In the genomic region with DNA sequence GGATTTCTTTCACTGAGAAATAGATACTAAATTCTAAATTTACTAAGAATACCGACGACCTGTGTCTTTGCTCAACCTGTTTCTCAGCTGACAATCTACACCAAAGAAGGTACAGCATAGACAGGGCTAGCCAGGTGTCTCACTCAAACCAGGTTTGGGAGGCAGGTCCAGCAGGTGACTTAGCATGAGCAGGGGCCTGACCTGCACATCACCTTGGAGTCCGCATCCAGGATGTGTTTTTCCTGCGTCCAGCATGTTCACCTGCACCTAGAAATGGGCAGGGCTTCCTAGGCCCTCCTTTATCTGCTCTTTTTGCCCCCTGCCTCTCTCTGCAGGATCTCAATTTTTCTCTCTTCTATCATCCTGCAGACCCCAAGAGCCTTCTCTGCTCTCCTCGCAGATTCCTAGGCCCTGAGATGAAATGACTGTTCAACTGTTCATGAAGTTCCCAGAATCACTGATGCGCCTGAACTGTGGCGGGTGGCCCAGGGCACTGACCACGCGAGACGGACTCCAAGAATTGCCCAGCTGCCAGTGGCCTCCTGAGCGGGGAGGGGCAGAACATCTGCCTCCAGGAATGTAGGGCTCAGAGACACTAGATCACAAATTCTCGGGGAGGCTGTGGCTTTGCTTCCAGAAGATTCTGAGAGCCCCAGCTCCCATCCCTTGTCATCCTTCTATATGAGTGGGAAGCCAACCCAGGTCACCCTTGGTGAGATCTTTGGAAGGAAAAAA, we compare ENCODE assay signal across 28 mouse cellular contexts. TPM values are rescaled to one million over a fixed set of nuclear protein-coding genes. Genes with fewer than 3 reads are reported as not detected.
"Had no signal": no experiment of that assay in that cellular context is flagged by ENCODE, and none has a peak within 500 bp of the region (broad histone marks: within the 10 kb centered on the region; RNA-seq: fewer than 3 reads in every experiment).

No protein-coding gene starts in this region.

- H3K4me1 ChIP-seq: limb, embryonic 10.5 days; limb, embryonic 13.5 days; midbrain, embryonic 15.5 days; neural tube, embryonic 12.5 days; neural tube, embryonic 15.5 days had no signal

- H3K27me3 ChIP-seq: limb, embryonic 13.5 days; midbrain, embryonic 12.5 days; midbrain, embryonic 15.5 days; neural tube, embryonic 12.5 days; neural tube, embryonic 15.5 days had no signal

- H3K36me3 ChIP-seq: limb, embryonic 10.5 days; limb, embryonic 13.5 days; midbrain, embryonic 12.5 days; midbrain, embryonic 15.5 days; neural tube, embryonic 12.5 days; neural tube, embryonic 15.5 days had no signal

- H3K4me3 ChIP-seq: layer of hippocampus, adult 2 months; limb, embryonic 10.5 days; limb, embryonic 13.5 days; midbrain, embryonic 12.5 days; midbrain, embryonic 15.5 days; neural tube, embryonic 12.5 days; neural tube, embryonic 15.5 days had no signal

- H3K27ac ChIP-seq: layer of hippocampus, adult 2 months; limb, embryonic 10.5 days; limb, embryonic 13.5 days; macrophage; midbrain, embryonic 12.5 days; midbrain, embryonic 15.5 days; neural tube, embryonic 12.5 days; neural tube, embryonic 15.5 days; stomach, postnatal 0 days had no signal

- H3K4me2 ChIP-seq: limb, embryonic 13.5 days; lung, embryonic 14.5 days; midbrain, embryonic 12.5 days; midbrain, embryonic 15.5 days; neural tube, embryonic 12.5 days; neural tube, embryonic 15.5 days had no signal

- ATAC-seq: intestine, postnatal 0 days; lung, postnatal 0 days; midbrain, embryonic 15.5 days had no signal

- H3K9ac ChIP-seq: limb, embryonic 13.5 days; lung, embryonic 14.5 days; midbrain, embryonic 12.5 days; midbrain, embryonic 15.5 days; neural tube, embryonic 12.5 days; neural tube, embryonic 15.5 days had no signal

- DNase-seq: kidney, postnatal 14 days; layer of hippocampus, adult 9-11 months; lung, embryonic 14.5 days; right cerebral cortex, adult 18-20 months; right cerebral cortex, postnatal 14 days; right cerebral cortex, postnatal 4 days; thymus, adult 18-20 months; thymus, postnatal 36 days had no signal

- H3K9me3 ChIP-seq: limb, embryonic 10.5 days; midbrain, embryonic 15.5 days; neural tube, embryonic 12.5 days; neural tube, embryonic 15.5 days had no signal

RNA-seq across cellular contexts. Expression of a gene that starts 17.6 kb away (rescaled TPM):
- polyA plus RNA-seq: macrophage had no signal

RNA-seq across cellular contexts. Expression of a gene that starts 22.2 kb away (rescaled TPM):
- total RNA-seq: layer of hippocampus, adult 2 months; layer of hippocampus, postnatal 25 days; left cerebral cortex, adult 18-20 months; left cerebral cortex, postnatal 25 days; megakaryocyte, adult 5-6 weeks had no signal
- polyA plus RNA-seq: intestine, postnatal 0 days; kidney, embryonic 14.5 days; limb, embryonic 10.5 days; limb, embryonic 13.5 days; liver, adult 2 months; liver, embryonic 16.5 days; lung, embryonic 14.5 days; macrophage; midbrain, embryonic 12.5 days; midbrain, embryonic 15.5 days; neural tube, embryonic 12.5 days; neural tube, embryonic 15.5 days; stomach, embryonic 14.5 days; stomach, postnatal 0 days; urinary bladder, adult 2 months had no signal
